Mouse (Mus musculus): Measurements from ENCODE around the gene Snx3. TPM values are rescaled to one million over a fixed set of nuclear protein-coding genes. Genes with fewer than 3 reads are reported as not detected.
A peak's percentile ranks its signal among the peaks of the same experiment; 100 is the strongest.

Snx3 gene
- polyA plus RNA-seq (2012; ENCODE audit: insufficient read depth, insufficient read length, low replicate concordance, missing spikeins) = not detected in 2 replicates

GRCm38 (mm10) chr10:42501775-42502348 is at the start of gene Snx3:
Snx3 (plus strand) TSS chr10:42502030.
- no peaks in the 10 kb centered on the region for H3K4me1 ChIP-seq (ENCODE audit: control insufficient read depth, insufficient read depth, low read length)
- H3K27ac ChIP-seq (ENCODE audit: insufficient read depth, low read depth, low read length) = peak within 1 kb of the TSS; percentile 96
- H3K4me3 ChIP-seq (ENCODE audit: insufficient read depth, low read depth, low read length) = peak within 1 kb of the TSS; percentile 78
- WGBS = under 1% methylated on average over 68 of the region's 68 CpGs
- TF ChIP-seq CTCF (IDR thresholded peaks at IDR 0.05; ENCODE audit: insufficient read depth, low read depth, low read length) (no peak), POLR2A (IDR thresholded peaks at IDR 0.05; ENCODE audit: insufficient read depth, low read depth, low read length) (peak; percentile 72)

- no peak overlapping the region for H3K27ac ChIP-seq (ENCODE audit: insufficient read depth, low read depth, low read length)
- WGBS = 79% methylated on average over 11 of the region's 11 CpGs
Observed at GRCm38 (mm10) chr10:42454266-42454665, 47.6 kb upstream of the Snx3 start.

GRCm38 (mm10) chr10:42454690-42455089 is 47.1 kb upstream of the Snx3 start:
- TF ChIP-seq CTCF (IDR thresholded peaks at IDR 0.05; ENCODE audit: insufficient read depth, low read depth, low read length) (no peak), POLR2A (IDR thresholded peaks at IDR 0.05; ENCODE audit: insufficient read depth, low read depth, low read length) (no peak)
- H3K4me1 ChIP-seq (ENCODE audit: control insufficient read depth, insufficient read depth, low read length) = no peaks in the 10 kb centered on the region
- WGBS = 91% methylated on average over 6 of the region's 6 CpGs
- H3K27ac ChIP-seq (ENCODE audit: insufficient read depth, low read depth, low read length) = no peak overlapping the region
- H3K4me3 ChIP-seq (ENCODE audit: insufficient read depth, low read depth, low read length) = no peak overlapping the region

More at GRCm38 (mm10) chr10:42454266-42454665, 47.6 kb upstream of the Snx3 start:
- H3K4me3 ChIP-seq (ENCODE audit: insufficient read depth, low read depth, low read length) = no peak overlapping the region
- peaks cover 2% of the 10 kb centered on the region; the same call in 1 of the 2 replicates for H3K4me1 ChIP-seq (ENCODE audit: control insufficient read depth, insufficient read depth, low read length)
- TF ChIP-seq CTCF (IDR thresholded peaks at IDR 0.05; ENCODE audit: insufficient read depth, low read depth, low read length) (no peak), POLR2A (IDR thresholded peaks at IDR 0.05; ENCODE audit: insufficient read depth, low read depth, low read length) (no peak)

- no peak for TF ChIP-seq POLR2A (IDR thresholded peaks at IDR 0.05; ENCODE audit: insufficient read depth, low read depth, low read length)
- TF ChIP-seq CTCF (IDR thresholded peaks at IDR 0.05; ENCODE audit: insufficient read depth, low read depth, low read length) = no peak
- no peak overlapping the region for H3K27ac ChIP-seq (ENCODE audit: insufficient read depth, low read depth, low read length)
- H3K4me1 ChIP-seq (ENCODE audit: control insufficient read depth, insufficient read depth, low read length) = no peaks in the 10 kb centered on the region
- no peak overlapping the region for H3K4me3 ChIP-seq (ENCODE audit: insufficient read depth, low read depth, low read length)
- WGBS = 73% methylated on average over 5 of the region's 5 CpGs
Observed at GRCm38 (mm10) chr10:42455981-42456380, 45.8 kb upstream of the Snx3 start.

- H3K4me1 ChIP-seq (ENCODE audit: control insufficient read depth, insufficient read depth, low read length) = no peaks in the 10 kb centered on the region
- TF ChIP-seq CTCF (IDR thresholded peaks at IDR 0.05; ENCODE audit: insufficient read depth, low read depth, low read length) (no peak), POLR2A (IDR thresholded peaks at IDR 0.05; ENCODE audit: insufficient read depth, low read depth, low read length) (no peak)
- 89% methylated on average over 9 of the region's 9 CpGs for WGBS
- no peak overlapping the region for H3K27ac ChIP-seq (ENCODE audit: insufficient read depth, low read depth, low read length)
- H3K4me3 ChIP-seq (ENCODE audit: insufficient read depth, low read depth, low read length) = no peak overlapping the region
Observed at GRCm38 (mm10) chr10:42457557-42458191, 44.2 kb upstream of the Snx3 start.

- no peak overlapping the region for H3K4me3 ChIP-seq (ENCODE audit: insufficient read depth, low read depth, low read length)
- 70% methylated on average over 5 of the region's 5 CpGs for WGBS
- TF ChIP-seq CTCF (IDR thresholded peaks at IDR 0.05; ENCODE audit: insufficient read depth, low read depth, low read length) (no peak), POLR2A (IDR thresholded peaks at IDR 0.05; ENCODE audit: insufficient read depth, low read depth, low read length) (no peak)
- H3K27ac ChIP-seq (ENCODE audit: insufficient read depth, low read depth, low read length) = 0 out of 2 replicates have a peak overlapping the region, but pooled peaks have one; percentile 17
- H3K4me1 ChIP-seq (ENCODE audit: control insufficient read depth, insufficient read depth, low read length) = peaks cover 8% of the 10 kb centered on the region
Observed at GRCm38 (mm10) chr10:42464224-42464623, 37.6 kb upstream of the Snx3 start.

GRCm38 (mm10) chr10:42464805-42465204 is 37.0 kb upstream of the Snx3 start:
- TF ChIP-seq POLR2A (IDR thresholded peaks at IDR 0.05; ENCODE audit: insufficient read depth, low read depth, low read length) (no peak), CTCF (IDR thresholded peaks at IDR 0.05; ENCODE audit: insufficient read depth, low read depth, low read length) (no peak)
- no peak overlapping the region for H3K27ac ChIP-seq (ENCODE audit: insufficient read depth, low read depth, low read length)
- 94% methylated on average over 14 of the region's 14 CpGs for WGBS
- no peak overlapping the region for H3K4me3 ChIP-seq (ENCODE audit: insufficient read depth, low read depth, low read length)
- peaks cover 8% of the 10 kb centered on the region for H3K4me1 ChIP-seq (ENCODE audit: control insufficient read depth, insufficient read depth, low read length)

- Histone ChIP-seq H3K4me3 (ENCODE audit: insufficient read depth, low read depth, low read length) (no peak overlapping the region), H3K27ac (ENCODE audit: insufficient read depth, low read depth, low read length) (no peak overlapping the region), H3K4me1 (ENCODE audit: control insufficient read depth, insufficient read depth, low read length) (peaks cover 6% of the 10 kb centered on the region)
- TF ChIP-seq CTCF (IDR thresholded peaks at IDR 0.05; ENCODE audit: insufficient read depth, low read depth, low read length) (no peak), POLR2A (IDR thresholded peaks at IDR 0.05; ENCODE audit: insufficient read depth, low read depth, low read length) (no peak)
- WGBS = 81% methylated on average over 6 of the region's 6 CpGs
Observed at GRCm38 (mm10) chr10:42474946-42475514, 26.8 kb upstream of the Snx3 start.
